Mouse (Mus musculus): ENCODE results near the gene Selenoh. TPM values are rescaled to one million over a fixed set of nuclear protein-coding genes. Genes with fewer than 3 reads are reported as not detected.

Gene Selenoh
- polyA plus RNA-seq, 1 experiment from 2014 or later: 86.7 TPM

GRCm38 (mm10) chr2:84626366-84626975 is 44.1 kb downstream of the Selenoh start:
- ATAC-seq (ENCODE audit: insufficient read depth): no peak
- H3K4me2 ChIP-seq: no peak overlapping the region
- peaks cover 6% of the 10 kb centered on the region; the same call in 1 of the 2 replicates for H3K36me3 ChIP-seq (replicated peaks)
- WGBS (ENCODE audit: insufficient replicate concordance): 70% methylated on average over 7 of the region's 7 CpGs
- no peaks in the 10 kb centered on the region for H3K9me3 ChIP-seq (replicated peaks)
- no peak overlapping the region for H3K9ac ChIP-seq
- H3K4me3 ChIP-seq (replicated peaks): no peak overlapping the region
- H3K4me1 ChIP-seq (replicated peaks): peaks cover 42% of the 10 kb centered on the region
- no peaks in the 10 kb centered on the region for H3K27me3 ChIP-seq
- H3K27ac ChIP-seq (replicated peaks): no peak overlapping the region

- H3K27ac ChIP-seq (replicated peaks): 0 out of 2 replicates have a peak overlapping the region, but pooled peaks have one; percentile 3
- no peaks in the 10 kb centered on the region for H3K27me3 ChIP-seq
- H3K4me1 ChIP-seq (replicated peaks): peaks cover 41% of the 10 kb centered on the region
- 84% methylated on average over 17 of the region's 17 CpGs for WGBS (ENCODE audit: insufficient replicate concordance)
- ATAC-seq (ENCODE audit: insufficient read depth): no peak
- H3K4me3 ChIP-seq (replicated peaks): no peak overlapping the region
- H3K4me2 ChIP-seq: no peak overlapping the region
- peaks cover 23% of the 10 kb centered on the region for H3K36me3 ChIP-seq (replicated peaks)
- H3K9ac ChIP-seq: no peak overlapping the region
- no peaks in the 10 kb centered on the region for H3K9me3 ChIP-seq (replicated peaks)
These were observed 46.4 kb downstream of the Selenoh start for GRCm38 (mm10) chr2:84624201-84624600.

GRCm38 (mm10) chr2:84623428-84624119 is 47.0 kb downstream of the Selenoh start:
- H3K27me3 ChIP-seq: no peaks in the 10 kb centered on the region
- peaks cover 38% of the 10 kb centered on the region for H3K4me1 ChIP-seq (replicated peaks)
- no peak overlapping the region for H3K4me2 ChIP-seq
- 0 out of 2 replicates have a peak overlapping the region, but pooled peaks have one; percentile 19 for H3K27ac ChIP-seq (replicated peaks)
- ATAC-seq (ENCODE audit: insufficient read depth): no peak
- H3K36me3 ChIP-seq (replicated peaks): peaks cover 23% of the 10 kb centered on the region
- no peaks in the 10 kb centered on the region for H3K9me3 ChIP-seq (replicated peaks)
- no peak overlapping the region for H3K9ac ChIP-seq
- 43% methylated on average over 3 of the region's 3 CpGs for WGBS (ENCODE audit: insufficient replicate concordance)
- no peak overlapping the region for H3K4me3 ChIP-seq (replicated peaks)

- H3K36me3 ChIP-seq (replicated peaks): peaks cover 23% of the 10 kb centered on the region
- no peak overlapping the region for H3K4me2 ChIP-seq
- no peaks in the 10 kb centered on the region for H3K9me3 ChIP-seq (replicated peaks)
- WGBS (ENCODE audit: insufficient replicate concordance): 56% methylated on average over 2 of the region's 2 CpGs
- H3K4me3 ChIP-seq (replicated peaks): no peak overlapping the region
- no peak for ATAC-seq (ENCODE audit: insufficient read depth)
- no peak overlapping the region for H3K9ac ChIP-seq
- 0 out of 2 replicates have a peak overlapping the region, but pooled peaks have one; percentile 10 for H3K27ac ChIP-seq (replicated peaks)
- H3K27me3 ChIP-seq: no peaks in the 10 kb centered on the region
- peaks cover 34% of the 10 kb centered on the region for H3K4me1 ChIP-seq (replicated peaks)
These were observed 47.9 kb downstream of the Selenoh start for GRCm38 (mm10) chr2:84622668-84623067.

GRCm38 (mm10) chr2:84619646-84620340 is 50.8 kb downstream of the Selenoh start:
- no peak for ATAC-seq (ENCODE audit: insufficient read depth)
- peaks cover 27% of the 10 kb centered on the region for H3K4me1 ChIP-seq (replicated peaks)
- peaks cover 48% of the 10 kb centered on the region for H3K36me3 ChIP-seq (replicated peaks)
- no peaks in the 10 kb centered on the region for H3K27me3 ChIP-seq
- no peak overlapping the region for H3K27ac ChIP-seq (replicated peaks)
- H3K9me3 ChIP-seq (replicated peaks): no peaks in the 10 kb centered on the region
- no peak overlapping the region for H3K4me3 ChIP-seq (replicated peaks)
- no peak overlapping the region for H3K9ac ChIP-seq
- H3K4me2 ChIP-seq: no peak overlapping the region
- WGBS (ENCODE audit: insufficient replicate concordance): 84% methylated on average over 21 of the region's 21 CpGs

Other genes with a start within 250 kb of the Selenoh start
- gene Calcrl, start 245.4 kb downstream of the Selenoh start, polyA plus RNA-seq (2015; fragmentation: Nextera tagmentation; extraction: Ambion mirVana): 10.0 and 11.5 TPM in 2 replicates
- gene Tfpi, start 194.0 kb downstream of the Selenoh start, polyA plus RNA-seq (2015; fragmentation: Nextera tagmentation; extraction: Ambion mirVana): 14.2 and 15.6 TPM in 2 replicates
- gene Ctnnd1, start 20.0 kb downstream of the Selenoh start, polyA plus RNA-seq (2015; fragmentation: Nextera tagmentation; extraction: Ambion mirVana): 12.4 and 13.1 TPM in 2 replicates
- gene Btbd18, start 11.7 kb downstream of the Selenoh start, polyA plus RNA-seq (2015; fragmentation: Nextera tagmentation; extraction: Ambion mirVana): 0.05 TPM in 2 replicates
- not detected in 2 replicates for gene Gm28635, start 7.3 kb upstream of the Selenoh start, polyA plus RNA-seq (2015; fragmentation: Nextera tagmentation; extraction: Ambion mirVana)
- gene Med19, start 7.6 kb upstream of the Selenoh start, polyA plus RNA-seq (2015; fragmentation: Nextera tagmentation; extraction: Ambion mirVana): 18.7 and 21.1 TPM in 2 replicates
- gene Tmx2, start 8.4 kb upstream of the Selenoh start, polyA plus RNA-seq (2015; fragmentation: Nextera tagmentation; extraction: Ambion mirVana): 71.2 and 71.8 TPM in 2 replicates
- gene Zdhhc5, start 44.4 kb upstream of the Selenoh start, polyA plus RNA-seq (2015; fragmentation: Nextera tagmentation; extraction: Ambion mirVana): 17.3 and 18.4 TPM in 2 replicates
- 53.9 and 59.7 TPM in 2 replicates for gene Clp1, start 56.6 kb upstream of the Selenoh start, polyA plus RNA-seq (2015; fragmentation: Nextera tagmentation; extraction: Ambion mirVana)
- gene Ypel4, start 63.3 kb upstream of the Selenoh start, polyA plus RNA-seq (2015; fragmentation: Nextera tagmentation; extraction: Ambion mirVana): 66.9 and 75.7 TPM in 2 replicates
- gene Gm19426, start 72.9 kb upstream of the Selenoh start, polyA plus RNA-seq (2015; fragmentation: Nextera tagmentation; extraction: Ambion mirVana): 1.4 and 1.5 TPM in 2 replicates
- gene Serping1, start 104.7 kb upstream of the Selenoh start, polyA plus RNA-seq (2015; fragmentation: Nextera tagmentation; extraction: Ambion mirVana): 84.2 and 102 TPM in 2 replicates
- gene Ube2l6, start 128.1 kb upstream of the Selenoh start, polyA plus RNA-seq (2015; fragmentation: Nextera tagmentation; extraction: Ambion mirVana): 533 and 556 TPM in 2 replicates
- 0.40 and 0.56 TPM in 2 replicates for gene Smtnl1, start 151.9 kb upstream of the Selenoh start, polyA plus RNA-seq (2015; fragmentation: Nextera tagmentation; extraction: Ambion mirVana)
- 33.3 and 37.0 TPM in 2 replicates for gene Timm10, start 156.2 kb upstream of the Selenoh start, polyA plus RNA-seq (2015; fragmentation: Nextera tagmentation; extraction: Ambion mirVana)
- 190 and 203 TPM in 2 replicates for gene Slc43a1, start 168.1 kb upstream of the Selenoh start, polyA plus RNA-seq (2015; fragmentation: Nextera tagmentation; extraction: Ambion mirVana)
- gene Rtn4rl2, start 215.9 kb upstream of the Selenoh start, polyA plus RNA-seq (2015; fragmentation: Nextera tagmentation; extraction: Ambion mirVana): 0.09 TPM in 2 replicates